Mouse (Mus musculus) forebrain, embryonic 14.5 days (tissue): Measurements from ENCODE around the gene Chrna1. TPM values are rescaled to one million over a fixed set of nuclear protein-coding genes. Genes with fewer than 3 reads are reported as not detected.
A peak's percentile ranks its signal among the peaks of the same experiment; 100 is the strongest.

Source experiments
- ATAC-seq: fragments of 200-750 bp; cut with Nextera tagmentation; 2 replicates; pipeline ENCODE4 v1.8.0; 2017; ENCODE audit warnings: mild to moderate bottlenecking, moderate library complexity
- DNase-seq: peaks from one replicate; pipeline ENCODE4 v3.0.0-alpha.2; 2015; ENCODE audit warnings: low spot score
- H3K27ac ChIP-seq: fragments of 300-500 bp; sonication (generic); 2 replicates; pipeline ENCODE4 v1.5.1; 2014; ENCODE audit warnings: low read depth, mild to moderate bottlenecking, control low read depth, low read length, moderate library complexity
- H3K27me3 ChIP-seq: fragments of 300-500 bp; sonication (generic); replicated peaks from 2 replicates; pipeline ENCODE4 v1.6.1; 2014; ENCODE audit warnings: low read length, control low read depth, mixed read lengths; ENCODE audit not compliant: control insufficient read depth, insufficient read depth
- H3K36me3 ChIP-seq: fragments of 300-500 bp; sonication (generic); 2 replicates; pipeline ENCODE4 v1.6.1; 2014; ENCODE audit warnings: low read length, control low read depth; ENCODE audit not compliant: control insufficient read depth, insufficient read depth
- H3K4me1 ChIP-seq: fragments of 300-500 bp; sonication (generic); 2 replicates; pipeline ENCODE4 v1.6.1; 2014; ENCODE audit warnings: antibody characterized with exemption, low read length, control low read depth; ENCODE audit not compliant: control insufficient read depth, insufficient read depth
- H3K4me2 ChIP-seq: fragments of 300-500 bp; sonication (generic); 2 replicates; pipeline ENCODE4 v1.6.1; 2014; ENCODE audit warnings: mild to moderate bottlenecking, control low read depth, low read length
- H3K4me3 ChIP-seq: fragments of 300-500 bp; sonication (generic); 2 replicates; pipeline ENCODE4 v1.5.1; 2014; ENCODE audit warnings: low read depth, low read length, control low read depth
- H3K9ac ChIP-seq: fragments of 300-500 bp; sonication (generic); 2 replicates; pipeline ENCODE4 v1.6.1; 2014; ENCODE audit warnings: mild to moderate bottlenecking, low read length, control low read depth, moderate library complexity
- H3K9me3 ChIP-seq: fragments of 300-500 bp; sonication (generic); replicated peaks from 2 replicates; pipeline ENCODE4 v1.6.1; 2016; ENCODE audit warnings: low read length, control low read depth, mixed read lengths; ENCODE audit not compliant: control insufficient read depth
- WGBS: fragments of 180-500 bp; shearing (Covaris S2); extraction: QIAGEN DNeasy Blood & Tissue Kit; methylation state at CpG from one replicate; pipeline ENCODE4 v1.1.7; 2014; 5-methylcytosine and 5-hydroxymethylcytosine counted together
- polyA plus RNA-seq: library from polyadenylated mRNA; unstranded; fragments of >200 nt; fragmentation: Nextera tagmentation; extraction: Ambion mirVana; gene quantifications from 2 replicates; pipeline ENCODE4 v1.2.1, GENCODE M21; 2014

Chrna1 gene
- polyA plus RNA-seq, 1 experiment from 2014 or later = 0.09 TPM

DNA sequence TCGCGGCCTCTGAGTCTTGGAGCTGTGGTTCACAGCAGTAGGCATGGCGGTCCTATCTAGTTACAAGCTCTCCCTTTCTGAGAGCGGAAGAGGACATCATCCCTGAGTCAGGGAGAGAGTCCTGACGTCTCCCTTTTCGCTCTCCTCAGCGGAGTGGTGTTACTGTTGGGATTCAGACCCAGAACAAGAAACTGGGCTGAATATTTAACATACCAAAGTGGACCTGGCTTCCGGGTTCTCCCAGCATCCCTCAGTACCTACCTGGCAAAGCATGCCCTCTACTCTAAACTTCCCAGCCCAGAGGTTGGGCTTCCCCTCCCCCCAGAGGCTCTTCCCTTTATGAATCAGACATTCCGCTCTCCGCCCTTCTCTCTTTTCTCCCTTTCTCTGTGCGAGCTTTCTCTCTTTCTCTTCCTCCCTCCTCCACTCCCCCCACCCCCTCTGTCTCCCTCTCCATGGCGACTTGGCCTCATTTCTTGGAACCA is 5.3 kb upstream of the Chrna1 start:
- 0 out of 2 replicates have a peak, but pooled peaks cover 4% of the 10 kb centered on the region for H3K27me3 ChIP-seq
- WGBS = 10% methylated on average over 12 of the region's 12 CpGs
- peaks cover 5% of the 10 kb centered on the region for H3K4me1 ChIP-seq
- DNase-seq (peak; percentile 31), ATAC-seq (peak; percentile 45; the same call in 1 of the 2 replicates)
- peak overlapping the region; percentile 65 for H3K4me2 ChIP-seq
- no peaks in the 10 kb centered on the region for H3K36me3 ChIP-seq
- H3K9ac ChIP-seq = peak overlapping the region; percentile 53
- H3K4me3 ChIP-seq = peak overlapping the region; percentile 29
- no peaks in the 10 kb centered on the region for H3K9me3 ChIP-seq
- no peak overlapping the region for H3K27ac ChIP-seq

GRCm38 (mm10) chr2:73584645-73585346 is 4.7 kb upstream of the Chrna1 start:
- Histone ChIP-seq H3K9ac (peak overlapping the region; percentile 53), H3K4me3 (peak overlapping the region; percentile 29), H3K27ac (no peak overlapping the region), H3K4me2 (peak overlapping the region; percentile 65), H3K27me3 (0 out of 2 replicates have a peak, but pooled peaks cover 4% of the 10 kb centered on the region), H3K9me3 (no peaks in the 10 kb centered on the region), H3K36me3 (no peaks in the 10 kb centered on the region), H3K4me1 (no peaks in the 10 kb centered on the region; the same call in 1 of the 2 replicates)
- ATAC-seq (peak; percentile 88), DNase-seq (peak; percentile 87)
- WGBS = 4% methylated on average over 16 of the region's 18 CpGs

DNA sequence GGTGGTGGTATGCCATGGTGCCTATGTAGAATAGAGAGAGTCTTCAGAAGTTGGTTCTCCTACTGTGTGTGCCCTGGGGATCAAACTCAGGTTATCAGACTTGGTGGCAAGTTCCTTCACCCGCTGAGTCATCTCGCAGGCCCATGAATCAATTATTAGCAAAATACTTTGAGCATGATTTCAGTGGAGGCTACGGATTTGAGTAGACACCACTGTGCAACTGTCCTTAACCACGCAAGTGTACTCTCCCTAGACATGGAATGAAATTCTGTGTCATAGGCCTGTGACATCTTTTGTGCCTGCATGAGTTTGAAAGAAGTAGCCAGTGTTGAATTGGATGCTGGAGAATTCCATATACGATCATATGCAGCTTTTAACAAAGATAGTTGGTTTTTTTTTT is 582 bp upstream of the Chrna1 start:
- Histone ChIP-seq H3K4me1 (no peaks in the 10 kb centered on the region), H3K36me3 (no peaks in the 10 kb centered on the region), H3K9ac (no peak overlapping the region), H3K4me3 (no peak overlapping the region), H3K27me3 (0 out of 2 replicates have a peak, but pooled peaks cover 4% of the 10 kb centered on the region), H3K9me3 (no peaks in the 10 kb centered on the region), H3K27ac (no peak overlapping the region), H3K4me2 (no peak overlapping the region)
- ATAC-seq (no peak), DNase-seq (no peak)
- WGBS = 97% methylated on average over 5 of the region's 5 CpGs

DNA sequence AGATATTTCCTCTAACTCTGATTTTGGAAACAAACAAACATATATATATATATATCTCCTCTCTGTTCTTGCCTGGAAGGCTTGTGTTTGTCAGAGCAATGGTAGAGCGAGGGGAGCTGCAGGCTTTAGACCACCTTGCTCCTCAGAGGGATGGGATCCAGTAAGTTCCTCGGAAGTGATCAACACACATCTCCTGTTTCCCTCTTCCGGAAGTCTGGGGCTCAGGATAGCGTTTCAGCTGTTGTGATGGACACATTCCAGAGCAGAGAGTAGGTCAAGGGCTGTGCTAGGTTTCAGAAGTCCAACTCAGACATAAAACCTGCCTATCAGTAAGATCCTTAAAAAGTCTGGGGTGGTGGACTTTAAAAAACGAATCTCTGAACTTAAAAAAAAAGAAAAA is 970 bp downstream of the Chrna1 start:
- ATAC-seq (no peak), DNase-seq (no peak)
- no peak overlapping the region for H3K9ac ChIP-seq
- H3K4me2 ChIP-seq = no peak overlapping the region
- H3K36me3 ChIP-seq = no peaks in the 10 kb centered on the region
- no peak overlapping the region for H3K4me3 ChIP-seq
- no peak overlapping the region for H3K27ac ChIP-seq
- 67% methylated on average over 5 of the region's 5 CpGs for WGBS
- no peaks in the 10 kb centered on the region for H3K4me1 ChIP-seq
- H3K27me3 ChIP-seq = 0 out of 2 replicates have a peak, but pooled peaks cover 4% of the 10 kb centered on the region
- H3K9me3 ChIP-seq = no peaks in the 10 kb centered on the region

- Histone ChIP-seq H3K4me2 (no peak overlapping the region), H3K9ac (no peak overlapping the region), H3K27me3 (no peaks in the 10 kb centered on the region), H3K4me3 (no peak overlapping the region), H3K9me3 (no peaks in the 10 kb centered on the region), H3K4me1 (peaks cover 4% of the 10 kb centered on the region; the same call in 1 of the 2 replicates), H3K27ac (no peak overlapping the region), H3K36me3 (no peaks in the 10 kb centered on the region)
- DNase-seq (no peak), ATAC-seq (no peak)
- WGBS = 95% methylated on average over 6 of the region's 6 CpGs
Measured at GRCm38 (mm10) chr2:73574418-73574817, 5.7 kb downstream of the Chrna1 start.

- Histone ChIP-seq H3K9ac (no peak overlapping the region), H3K27me3 (no peaks in the 10 kb centered on the region), H3K4me1 (peaks cover 4% of the 10 kb centered on the region; the same call in 1 of the 2 replicates), H3K36me3 (no peaks in the 10 kb centered on the region), H3K4me2 (no peak overlapping the region), H3K27ac (peak overlapping the region; percentile 83; the same call in 1 of the 2 replicates), H3K9me3 (no peaks in the 10 kb centered on the region), H3K4me3 (no peak overlapping the region)
- ATAC-seq = no peak
- 88% methylated on average over 4 of the region's 4 CpGs for WGBS
- DNase-seq = no peak
Measured at GRCm38 (mm10) chr2:73573556-73573955, 6.6 kb downstream of the Chrna1 start.

DNA sequence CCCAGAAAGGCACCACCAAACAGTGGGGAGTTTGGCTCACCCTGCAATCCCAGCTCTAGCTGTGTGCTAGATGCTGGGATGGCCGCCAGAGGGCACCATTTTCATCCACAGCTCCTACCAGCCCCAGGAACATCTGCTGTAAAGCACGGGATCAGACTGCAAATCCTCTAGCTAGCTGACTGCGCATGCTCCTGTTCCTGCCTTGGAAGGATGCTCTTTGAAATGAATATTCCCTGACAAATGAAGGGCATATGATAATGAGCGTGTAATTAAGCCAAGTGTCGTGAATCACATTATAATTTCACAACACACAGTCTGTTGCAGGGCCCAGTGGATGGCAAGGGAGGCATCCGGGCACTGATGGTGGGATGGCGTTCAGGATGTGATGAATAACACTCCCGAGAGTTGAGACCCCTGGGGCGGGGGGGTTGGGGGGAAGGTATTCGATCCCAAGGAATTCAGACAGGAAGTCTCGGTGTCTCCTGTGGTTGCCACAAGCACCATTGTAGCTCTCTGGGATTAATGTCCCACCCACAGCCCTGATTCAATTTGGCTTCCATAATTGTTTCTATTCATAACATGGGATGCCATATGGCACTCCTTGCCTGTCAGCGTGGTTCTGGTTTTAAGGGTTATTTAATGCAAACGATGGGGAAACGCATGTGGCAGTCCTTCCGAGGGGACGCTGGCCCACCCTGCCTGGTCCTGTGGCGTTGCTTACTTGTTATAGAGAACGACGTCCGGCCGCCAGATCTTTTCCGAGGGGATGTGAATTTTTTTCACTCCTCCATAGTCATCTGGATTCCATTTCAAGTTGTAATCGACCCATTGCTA is 7.4 kb downstream of the Chrna1 start:
- Histone ChIP-seq H3K36me3 (no peaks in the 10 kb centered on the region), H3K4me2 (peak overlapping the region; percentile 51), H3K9ac (peak overlapping the region; percentile 38), H3K9me3 (no peaks in the 10 kb centered on the region), H3K4me3 (peak overlapping the region; percentile 24), H3K4me1 (peaks cover 4% of the 10 kb centered on the region; the same call in 1 of the 2 replicates), H3K27me3 (no peaks in the 10 kb centered on the region), H3K27ac (peak overlapping the region; percentile 83)
- 21% methylated on average over 23 of the region's 23 CpGs for WGBS
- peak; percentile 95 for ATAC-seq
- DNase-seq = peak; percentile 99

- H3K9ac ChIP-seq = no peak overlapping the region
- H3K27ac ChIP-seq = no peak overlapping the region
- H3K4me3 ChIP-seq = no peak overlapping the region
- H3K9me3 ChIP-seq = no peaks in the 10 kb centered on the region
- no peaks in the 10 kb centered on the region for H3K36me3 ChIP-seq
- ATAC-seq = no peak
- H3K4me2 ChIP-seq = no peak overlapping the region
- H3K27me3 ChIP-seq = no peaks in the 10 kb centered on the region
- WGBS = 72% methylated on average over 6 of the region's 6 CpGs
- H3K4me1 ChIP-seq = peaks cover 4% of the 10 kb centered on the region; the same call in 1 of the 2 replicates
- DNase-seq = no peak
Measured at GRCm38 (mm10) chr2:73571901-73572300, 8.2 kb downstream of the Chrna1 start.
